Mouse (Mus musculus): Measurements from ENCODE around the gene Mrpl4.
"Not testable (repeated sequence)": the region's sequence is repeated elsewhere in the genome, so short reads cannot be mapped to it uniquely, and the experiment has no call there.

Mrpl4 gene

GRCm38 (mm10) chr9:20986952-20987686, 15.4 kb upstream of the Mrpl4 start:
- DNase-seq (ENCODE audit: low read depth, low spot score) = no peak

- DNase-seq (ENCODE audit: low read depth, low spot score) = no peak
These were observed 14.6 kb upstream of the Mrpl4 start for GRCm38 (mm10) chr9:20987953-20988352.

DNA sequence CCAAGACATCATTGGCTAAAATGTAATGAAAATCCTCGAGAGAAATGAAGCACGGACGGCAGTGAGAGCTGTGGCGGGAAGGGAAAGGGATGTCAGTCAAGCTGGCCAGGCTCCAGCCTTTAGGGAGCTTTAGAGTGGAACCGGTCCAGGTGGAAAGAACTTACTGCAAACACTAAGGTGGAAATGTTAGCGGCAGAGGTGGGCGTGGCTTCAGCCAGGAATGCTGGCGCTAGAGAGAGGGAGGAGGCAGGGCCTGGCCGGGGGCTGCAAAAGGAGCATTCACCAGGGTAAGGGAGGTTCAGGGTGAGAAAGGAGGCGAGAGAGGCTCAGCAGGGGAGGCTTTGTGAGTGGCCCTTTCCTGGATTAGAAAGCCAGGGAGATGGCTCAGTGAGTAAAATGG, 11.7 kb upstream of the Mrpl4 start:
- no peak for DNase-seq (ENCODE audit: low read depth, low spot score)

DNA sequence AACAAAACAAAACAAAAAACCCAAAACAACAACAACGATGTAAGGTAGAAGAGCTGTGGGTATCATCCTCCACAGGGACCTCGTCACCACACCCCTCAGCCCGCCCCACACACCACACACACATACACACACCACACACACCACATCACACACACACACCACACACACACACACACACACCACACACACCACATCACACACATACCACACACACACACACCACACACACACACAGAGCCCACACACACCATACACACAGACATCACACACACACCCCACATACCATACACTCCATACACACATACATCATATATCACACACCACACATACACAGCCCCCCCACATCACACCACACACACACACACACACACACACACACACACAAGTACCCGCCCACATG, 11.0 kb upstream of the Mrpl4 start:
- DNase-seq (ENCODE audit: low read depth, low spot score) = no peak

DNA sequence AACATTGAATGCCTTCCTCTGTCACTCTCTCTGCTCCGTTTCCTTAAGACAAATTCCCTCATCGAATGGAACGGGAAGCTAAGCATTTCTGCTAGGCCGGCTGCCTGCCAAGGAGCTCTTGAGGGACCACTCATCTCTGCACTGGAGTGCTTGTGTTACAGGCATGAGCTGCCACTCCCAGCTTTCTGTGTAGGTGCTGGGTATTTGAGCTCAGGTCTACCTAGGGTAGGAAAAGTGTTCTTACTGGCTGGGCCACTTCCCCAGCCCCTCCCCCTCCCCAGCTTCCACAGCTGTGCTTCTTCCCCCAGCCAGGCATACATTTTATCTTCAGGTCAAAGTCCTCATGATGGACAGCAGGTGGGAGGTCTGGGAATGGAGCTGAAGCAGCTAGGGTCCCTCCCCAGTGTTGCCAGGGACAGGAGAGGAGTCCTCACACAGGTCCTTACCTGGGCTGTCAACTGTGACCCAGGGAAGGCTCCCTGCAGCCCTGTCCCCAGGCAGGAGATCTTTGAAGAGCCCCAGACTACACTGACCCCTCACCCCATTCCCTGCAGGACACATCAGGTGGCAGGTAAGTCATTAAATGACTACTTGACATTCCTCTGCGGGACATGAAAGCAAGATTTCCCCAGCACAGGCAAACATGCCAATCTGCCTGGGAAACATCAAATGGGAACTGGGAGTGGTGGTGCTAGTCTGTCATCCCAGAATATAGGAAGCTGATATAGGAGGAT, 9.2 kb upstream of the Mrpl4 start:
- DNase-seq (ENCODE audit: low read depth, low spot score) = no peak

- no peak for DNase-seq (ENCODE audit: low read depth, low spot score)
These were observed 7.5 kb upstream of the Mrpl4 start for GRCm38 (mm10) chr9:20995069-20995468.

GRCm38 (mm10) chr9:20997065-20997464, 5.5 kb upstream of the Mrpl4 start:
- DNase-seq (ENCODE audit: low read depth, low spot score) = no peak

GRCm38 (mm10) chr9:20998337-20998736, 4.2 kb upstream of the Mrpl4 start:
- DNase-seq (ENCODE audit: low read depth, low spot score) = not testable (repeated sequence)

DNA sequence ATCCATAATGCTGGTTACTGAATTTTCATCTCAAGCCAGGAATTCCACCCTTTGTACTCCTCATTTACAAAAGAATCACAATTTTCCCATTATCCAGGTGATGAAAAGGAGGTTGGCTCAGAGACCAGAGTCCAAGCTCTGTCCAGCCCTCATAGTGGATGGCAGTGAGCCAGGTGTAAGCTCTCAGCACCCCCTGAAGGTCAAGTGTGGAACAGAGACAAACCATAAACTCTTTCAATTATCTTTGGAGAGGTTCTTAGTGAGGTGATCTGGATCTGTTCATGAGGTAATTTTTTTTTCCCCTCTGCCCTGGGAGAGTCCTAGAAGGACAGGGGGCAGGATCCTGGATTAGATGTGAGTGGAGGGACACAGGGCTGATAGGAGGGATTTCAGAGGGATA, 1.7 kb upstream of the Mrpl4 start:
- no peak for DNase-seq (ENCODE audit: low read depth, low spot score)

GRCm38 (mm10) chr9:21001651-21002200, 812 bp upstream of the Mrpl4 start:
- no peak for DNase-seq (ENCODE audit: low read depth, low spot score)

DNA sequence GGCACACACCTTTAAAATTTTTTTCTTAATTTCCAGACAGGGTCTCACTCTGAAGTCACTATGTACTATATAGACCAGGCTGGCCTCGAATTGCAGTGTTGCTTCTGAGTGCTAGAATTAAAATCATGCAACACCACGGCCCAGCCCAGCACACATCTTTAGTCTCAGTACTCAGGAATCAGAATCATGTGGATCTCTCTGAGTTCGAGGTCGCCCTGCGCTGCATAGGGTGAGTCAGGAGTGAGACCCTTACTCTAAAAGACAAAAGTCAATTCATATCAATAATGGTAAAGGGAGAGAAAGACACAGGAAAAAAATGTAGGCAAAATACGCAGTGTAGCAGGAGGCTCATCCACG, 290 bp upstream of the Mrpl4 start:
- DNase-seq (ENCODE audit: low read depth, low spot score) = no peak

DNA sequence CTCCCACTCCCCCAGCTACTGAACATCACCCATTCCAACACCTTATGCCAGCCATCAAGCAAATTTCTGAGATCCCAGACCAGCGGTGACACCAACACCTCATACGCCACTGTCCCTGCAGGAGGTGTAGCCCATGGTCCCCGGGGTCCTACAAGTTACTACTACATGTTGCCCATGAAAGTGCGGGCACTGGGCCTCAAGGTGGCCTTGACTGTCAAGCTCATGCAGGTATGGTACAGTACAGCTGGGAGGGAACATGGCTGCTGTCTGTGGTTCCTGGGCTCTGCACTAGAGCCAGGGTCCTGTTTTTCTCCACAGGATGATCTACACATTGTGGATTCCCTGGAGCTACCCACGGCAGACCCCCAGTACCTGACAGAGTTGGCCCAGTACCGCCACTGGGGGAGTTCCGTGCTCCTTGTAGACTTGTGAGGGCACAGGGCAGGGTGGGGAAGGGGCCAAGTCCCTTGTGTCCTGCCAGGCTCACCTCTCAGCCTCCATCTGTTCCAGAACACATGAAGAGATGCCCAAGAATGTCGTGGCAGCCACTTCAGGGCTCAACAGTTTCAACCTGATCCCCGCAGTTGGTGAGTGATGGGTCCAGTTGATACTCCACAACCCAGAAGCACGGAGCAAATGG, 4.9 kb downstream of the Mrpl4 start:
- DNase-seq (ENCODE audit: low read depth, low spot score) = no peak

GRCm38 (mm10) chr9:21008007-21008406, 5.5 kb downstream of the Mrpl4 start:
- no peak for DNase-seq (ENCODE audit: low read depth, low spot score)

DNA sequence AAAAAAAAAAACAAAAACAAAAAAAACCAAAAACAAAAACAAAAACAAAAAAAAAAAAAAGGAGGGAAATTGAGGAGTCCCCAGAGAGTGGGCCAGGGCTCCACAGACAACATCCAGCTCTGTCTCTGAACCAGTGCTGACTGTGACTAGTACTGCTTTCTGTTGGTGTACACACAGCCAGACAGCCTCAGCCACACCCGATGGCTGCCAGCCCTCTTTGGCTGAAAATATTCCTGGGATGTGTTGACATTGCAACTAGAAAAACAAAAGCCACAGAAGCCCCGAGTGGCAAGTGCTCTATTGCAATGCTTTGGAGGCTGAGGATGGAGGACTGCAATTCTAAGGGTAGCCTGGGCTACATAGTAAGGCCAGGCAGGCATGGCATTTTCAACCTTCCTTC, 7.8 kb downstream of the Mrpl4 start:
- DNase-seq (ENCODE audit: low read depth, low spot score) = no peak

GRCm38 (mm10) chr9:21010939-21011541, 8.5 kb downstream of the Mrpl4 start:
- not testable (repeated sequence) for DNase-seq (ENCODE audit: low read depth, low spot score)

DNA sequence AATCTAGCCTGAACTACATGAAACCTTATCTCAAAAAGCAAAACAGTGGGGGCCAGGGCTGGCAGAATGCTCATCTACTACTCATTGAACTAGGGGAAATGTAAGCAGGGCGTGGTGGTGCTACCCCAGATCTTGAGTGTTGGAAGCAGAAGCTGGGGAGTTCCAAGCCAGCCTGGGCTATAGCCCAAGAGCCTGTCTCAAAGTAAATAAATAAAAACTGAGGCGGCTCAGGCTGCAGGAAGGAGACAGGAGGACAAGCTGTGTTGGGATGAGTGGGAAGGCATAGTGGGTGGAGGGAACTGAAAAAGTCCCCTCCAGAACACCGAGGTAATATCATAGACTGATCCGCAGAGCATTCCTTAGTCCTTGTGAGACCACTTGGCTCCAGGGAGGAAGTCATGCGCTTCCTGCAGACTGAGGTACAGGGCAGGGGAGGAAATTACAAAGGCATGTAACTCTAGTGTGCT, 9.3 kb downstream of the Mrpl4 start:
- no peak for DNase-seq (ENCODE audit: low read depth, low spot score)

DNA sequence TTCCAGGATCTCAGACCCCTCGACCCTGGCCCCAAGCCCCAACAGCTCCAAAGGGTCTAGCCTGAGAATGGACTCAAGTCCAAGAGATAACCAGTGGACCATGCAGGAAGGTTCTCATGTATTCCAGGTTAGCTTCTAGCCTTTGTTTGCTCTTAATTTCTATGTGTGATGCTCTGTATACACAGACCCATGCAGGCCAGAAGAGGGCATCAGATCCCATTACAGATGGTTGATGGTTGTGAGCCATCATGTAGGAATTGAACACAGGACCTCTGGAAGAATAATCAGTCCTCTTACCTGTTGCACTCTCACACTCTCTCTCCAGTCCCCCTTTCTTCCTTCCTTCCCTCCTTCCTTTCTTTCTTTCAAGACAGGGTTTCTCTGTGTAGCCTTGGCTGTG, 9.8 kb downstream of the Mrpl4 start:
- no peak for DNase-seq (ENCODE audit: low read depth, low spot score)

DNA sequence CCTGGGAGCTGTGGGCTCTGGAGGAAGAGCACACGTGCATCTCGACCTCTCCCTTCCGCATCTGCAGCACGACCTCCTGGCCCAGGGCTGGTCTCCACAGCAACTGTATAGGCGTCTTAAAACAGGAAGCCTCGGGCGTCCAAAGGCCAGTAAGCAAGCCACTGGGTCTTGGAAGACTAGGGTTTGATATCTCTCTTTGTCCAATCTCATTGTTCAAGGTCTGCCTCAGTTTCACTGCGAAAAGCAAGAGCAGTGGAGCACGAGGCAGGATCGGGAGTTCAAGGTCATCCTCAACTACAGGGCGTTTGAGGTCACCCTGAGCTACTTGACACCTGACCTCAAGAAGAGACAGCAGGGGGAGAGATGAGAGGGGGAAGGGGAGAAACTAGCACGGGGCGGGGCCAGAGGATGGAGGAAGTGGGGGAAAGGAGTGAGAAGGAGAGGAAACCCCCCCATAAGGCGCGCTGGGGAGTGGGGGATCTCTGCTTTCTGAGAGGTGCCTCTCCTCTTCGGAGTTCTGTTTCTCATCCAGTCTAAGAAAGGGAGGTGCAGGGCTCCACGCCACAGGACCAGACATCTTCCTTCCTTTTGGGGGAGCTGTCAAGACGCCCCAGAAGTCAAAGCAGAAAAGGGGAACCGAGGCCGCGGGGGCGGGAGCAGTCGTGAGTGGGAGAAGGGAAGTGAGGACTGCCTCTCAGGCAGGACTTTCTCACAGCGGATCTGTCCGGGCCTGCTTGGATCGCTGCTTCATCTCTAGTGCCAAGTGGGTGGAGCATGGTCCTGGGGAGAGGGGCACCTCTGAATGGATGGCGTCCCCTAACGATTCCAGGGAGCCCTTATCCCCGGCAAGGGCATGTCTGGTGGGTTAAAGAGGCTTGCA, 12.4 kb downstream of the Mrpl4 start:
- no peak for DNase-seq (ENCODE audit: low read depth, low spot score)

DNA sequence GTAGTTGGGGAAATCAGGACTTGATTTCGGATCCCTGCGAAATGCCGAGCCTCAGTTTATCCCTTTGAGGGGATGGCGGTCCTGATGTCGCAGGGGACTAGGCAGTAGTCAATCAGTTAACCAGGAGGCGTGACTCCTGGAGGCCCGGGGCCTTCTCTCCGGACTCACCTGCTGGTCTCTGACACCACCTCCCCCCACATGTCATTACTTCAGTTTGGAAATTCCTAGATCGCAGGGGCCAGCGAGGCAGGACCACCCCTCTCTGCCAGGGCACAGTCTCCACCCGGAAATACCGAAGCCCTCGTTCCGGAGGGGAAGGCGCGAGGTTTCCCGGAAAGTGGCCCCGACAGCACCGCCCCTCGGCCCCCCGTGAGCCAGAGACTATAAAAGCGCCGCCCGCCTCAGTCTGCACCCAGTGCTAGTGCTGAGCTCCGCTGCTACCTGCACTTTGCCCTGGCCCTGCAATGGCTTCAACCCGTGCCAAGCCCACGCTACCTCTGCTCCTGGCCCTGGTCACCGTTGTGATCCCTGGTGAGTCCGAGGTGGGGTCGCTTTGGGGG, 13.1 kb downstream of the Mrpl4 start, which contains the start of gene Icam1:
Gene Icam1 (plus strand): TSS at position 415 of the 560 bp plus-strand sequence.
- no peak for DNase-seq (ENCODE audit: low read depth, low spot score)

DNA sequence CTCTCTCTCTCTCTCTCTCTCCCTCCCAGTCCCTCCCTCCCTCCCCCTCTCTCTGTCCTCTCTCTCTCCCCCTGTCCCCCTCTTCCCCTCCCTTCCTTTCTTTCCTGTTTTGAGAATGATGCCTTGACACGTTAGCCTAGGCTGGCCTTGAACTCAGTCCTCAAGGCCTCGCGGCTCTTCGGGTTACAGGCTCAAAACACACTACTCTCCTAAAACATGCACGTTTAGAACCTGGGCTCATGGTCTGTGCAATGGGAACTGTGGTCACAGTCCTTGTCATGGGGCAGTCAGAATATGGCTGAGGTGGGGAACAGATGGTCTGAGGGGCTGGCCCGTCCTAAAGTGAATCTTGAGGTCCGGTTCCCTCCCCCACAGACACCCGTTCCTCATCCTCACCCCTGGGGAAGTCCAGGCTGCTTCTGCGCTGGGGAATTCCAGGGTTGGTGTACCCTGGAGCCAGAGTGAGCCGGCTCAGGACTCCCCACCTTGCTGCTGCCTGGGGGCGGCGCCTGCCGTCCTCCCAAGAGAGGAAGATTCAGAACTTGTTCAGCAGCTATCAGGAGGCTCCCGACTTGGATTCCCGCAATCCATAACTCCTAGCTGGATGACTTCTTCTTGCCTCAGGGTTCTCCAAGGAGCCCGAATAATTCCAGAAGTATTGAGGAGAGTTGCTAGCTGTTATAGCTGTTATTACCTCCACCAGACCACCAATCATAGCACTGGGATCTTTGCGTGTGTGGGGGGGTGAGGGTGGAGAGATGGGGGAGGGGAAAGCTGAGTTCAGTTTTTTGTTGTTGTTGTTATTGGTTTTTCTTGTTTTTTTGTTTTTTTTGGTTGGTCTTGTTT, 14.0 kb downstream of the Mrpl4 start:
- DNase-seq (ENCODE audit: low read depth, low spot score) = no peak
